Mouse (Mus musculus): Measurements from ENCODE around the gene Pola2.
A peak's percentile ranks its signal among the peaks of the same experiment; 100 is the strongest.

Pola2 gene

DNA sequence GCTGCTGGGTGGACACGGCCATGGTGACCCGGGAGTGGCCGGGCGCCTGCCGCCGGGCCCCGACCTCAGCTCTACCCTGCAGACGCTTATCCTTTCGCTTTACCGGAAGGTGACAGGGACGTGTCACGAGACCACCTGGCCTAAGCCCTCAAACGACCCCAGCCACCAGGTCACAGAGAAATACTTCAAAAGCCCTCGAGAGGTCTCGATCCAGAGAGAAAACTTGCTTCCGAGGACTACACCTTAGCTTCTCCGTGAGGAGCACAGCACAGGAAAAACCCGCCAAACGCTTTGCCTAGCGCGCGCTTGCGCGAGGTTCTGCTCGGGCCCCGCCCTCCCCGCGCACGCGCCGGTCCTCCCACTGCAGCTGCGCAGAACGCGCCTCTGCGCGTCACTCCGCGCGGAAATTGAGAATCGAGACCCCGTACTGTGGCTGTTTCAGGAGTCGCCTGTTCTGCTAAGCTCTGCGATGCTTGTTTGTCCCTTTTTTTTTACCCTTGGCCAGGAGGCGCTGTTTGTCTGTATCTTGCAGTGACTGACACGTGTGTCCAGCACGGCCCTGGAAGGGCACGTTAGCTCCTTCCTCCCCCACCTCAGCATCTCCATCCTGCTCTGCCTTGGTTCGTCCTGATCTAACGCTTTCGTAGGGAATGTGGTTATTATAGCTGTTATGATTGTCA is at the start of gene Pola2:
Gene Pola2 (minus strand): TSS at position 320 of the 680 bp plus-strand sequence.
- peak; percentile 56 for DNase-seq (ENCODE audit: low read depth, low spot score)

DNA sequence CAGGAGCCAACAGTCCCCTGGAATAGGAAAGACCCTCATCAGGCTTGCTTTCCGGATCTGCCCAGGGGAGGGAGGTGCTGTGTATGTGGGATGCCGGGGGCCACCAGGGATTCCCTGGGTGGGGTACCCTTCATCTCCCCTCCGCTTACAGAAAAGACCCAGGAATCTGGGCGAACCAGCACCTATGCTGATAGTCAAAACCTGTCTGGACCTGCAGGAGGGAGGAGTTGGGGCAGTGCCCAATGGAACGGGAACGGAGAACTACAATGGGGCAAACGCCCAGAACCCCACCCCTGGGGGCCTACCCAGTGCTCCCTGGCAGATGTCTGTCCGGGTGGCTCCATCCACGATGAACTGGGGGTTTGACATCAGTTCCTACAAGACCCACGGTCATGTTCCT is 49.7 kb upstream of the Pola2 start:
- DNase-seq (ENCODE audit: low read depth, low spot score) = no peak

DNA sequence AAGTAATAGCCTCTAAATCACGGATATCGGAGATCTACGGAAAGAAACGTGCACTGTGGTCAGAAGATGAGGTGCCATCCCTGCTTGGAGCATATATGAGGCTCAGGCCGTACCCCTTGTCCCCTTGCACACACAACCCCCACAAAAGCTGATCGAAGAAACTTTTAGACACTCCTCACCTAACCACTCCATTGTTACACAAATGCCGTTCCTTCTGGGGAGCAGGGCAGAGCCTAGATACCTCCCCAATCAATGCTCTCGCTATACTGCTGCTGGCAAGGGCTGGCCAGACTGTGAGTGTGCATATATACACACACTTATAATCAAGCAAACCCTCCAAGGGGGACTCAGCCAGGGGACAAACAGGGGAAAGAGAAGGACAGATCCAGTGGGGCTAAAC is 45.1 kb upstream of the Pola2 start:
- DNase-seq (ENCODE audit: low read depth, low spot score) = no peak

DNA sequence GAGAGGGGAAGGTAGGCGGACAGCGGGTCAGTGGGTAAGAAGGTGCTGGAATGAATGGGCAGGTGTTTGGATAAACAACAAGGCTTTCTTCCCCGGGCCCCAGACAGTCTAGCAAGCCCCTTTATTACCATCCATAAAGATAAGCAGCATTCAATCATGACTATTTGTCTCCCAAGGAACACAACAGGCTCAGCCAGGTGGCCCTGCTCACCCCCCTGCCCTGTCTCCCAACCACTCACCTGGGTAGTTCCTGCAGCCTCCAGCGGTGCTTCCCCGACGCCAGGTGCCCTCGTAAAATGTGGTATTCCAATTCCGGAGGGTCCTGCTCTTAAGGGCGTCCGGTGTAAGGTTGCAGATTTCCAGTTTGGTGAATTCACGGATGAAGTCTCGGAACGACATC is 43.0 kb upstream of the Pola2 start:
- DNase-seq (ENCODE audit: low read depth, low spot score) = no peak

DNA sequence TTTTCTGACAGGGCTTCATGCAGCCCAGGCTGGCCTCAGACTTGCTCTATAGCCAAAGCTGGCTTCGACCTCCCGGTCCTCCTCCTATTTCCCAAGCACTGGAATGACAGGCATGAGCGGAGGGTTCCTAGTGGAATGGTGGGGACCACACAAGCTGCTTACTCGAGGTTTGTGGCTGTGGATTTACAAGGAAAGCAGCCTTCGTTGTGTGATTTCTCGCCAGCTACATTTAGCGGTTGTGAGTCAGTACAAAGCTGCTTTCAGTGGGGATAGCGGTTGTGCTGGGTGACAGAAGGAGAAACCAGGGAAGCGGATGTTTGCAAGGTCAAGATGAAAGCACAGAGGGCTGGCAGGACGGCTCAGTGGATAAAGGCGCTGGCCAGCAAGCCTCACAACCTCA is 41.5 kb upstream of the Pola2 start:
- DNase-seq (ENCODE audit: low read depth, low spot score) = no peak

DNA sequence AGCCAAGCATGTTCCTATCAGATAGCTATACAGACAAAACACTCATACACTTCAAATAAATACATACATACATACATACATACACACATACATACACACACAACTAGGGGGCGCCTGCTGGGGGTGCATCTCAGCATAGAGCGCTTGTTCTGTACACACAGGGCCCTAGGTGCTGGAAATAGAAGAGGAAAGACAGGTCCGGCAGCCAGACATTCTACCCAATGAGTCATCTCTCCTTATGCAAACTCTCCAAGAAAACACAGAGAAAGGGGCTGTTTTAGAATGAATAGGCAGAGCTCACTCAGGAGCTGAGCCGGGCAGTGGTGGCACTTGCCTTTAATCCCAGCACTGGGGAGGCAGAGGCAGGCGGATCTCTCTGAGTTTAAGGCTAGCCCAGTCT is 36.0 kb upstream of the Pola2 start:
- no peak for DNase-seq (ENCODE audit: low read depth, low spot score)

DNA sequence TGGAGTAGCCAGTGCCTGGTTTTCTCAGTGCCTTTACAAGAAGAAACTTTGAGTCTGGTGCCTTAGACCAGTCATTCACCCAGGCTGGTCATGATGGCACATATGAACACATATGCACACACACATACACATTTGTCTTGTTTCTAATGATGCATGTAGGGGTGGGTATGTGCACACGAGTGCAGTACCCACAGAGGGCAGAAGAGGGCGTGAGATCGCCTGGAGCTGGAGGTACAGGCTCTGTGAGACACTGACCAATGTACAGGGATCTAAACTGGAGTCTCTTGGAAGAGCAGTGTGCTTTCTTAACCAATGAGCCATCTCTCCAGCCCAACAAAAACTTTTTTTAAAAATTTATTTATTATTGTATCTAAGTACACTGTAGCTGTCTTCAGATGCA is 34.2 kb upstream of the Pola2 start:
- DNase-seq (ENCODE audit: low read depth, low spot score) = no peak

DNA sequence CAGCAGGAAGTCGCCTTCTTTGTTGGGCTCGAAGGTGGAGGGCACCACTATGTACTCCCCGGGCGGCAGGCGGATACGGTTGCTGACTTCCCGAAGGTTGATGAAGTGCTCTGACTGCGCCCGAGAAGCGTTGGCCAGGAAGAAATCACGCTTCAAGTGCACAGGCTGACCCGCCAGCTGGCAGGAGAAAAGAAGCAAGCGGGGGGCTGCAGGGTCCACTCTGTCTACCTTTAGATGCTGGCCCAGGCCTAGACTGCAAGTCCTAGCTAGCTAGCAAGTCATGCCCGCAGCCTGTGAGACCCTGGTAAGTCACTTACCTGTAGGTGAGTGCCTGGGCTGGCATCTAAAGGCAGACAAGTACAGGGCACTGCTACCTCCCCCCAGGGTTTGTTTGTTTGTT is 30.7 kb upstream of the Pola2 start:
- no peak for DNase-seq (ENCODE audit: low read depth, low spot score)

DNA sequence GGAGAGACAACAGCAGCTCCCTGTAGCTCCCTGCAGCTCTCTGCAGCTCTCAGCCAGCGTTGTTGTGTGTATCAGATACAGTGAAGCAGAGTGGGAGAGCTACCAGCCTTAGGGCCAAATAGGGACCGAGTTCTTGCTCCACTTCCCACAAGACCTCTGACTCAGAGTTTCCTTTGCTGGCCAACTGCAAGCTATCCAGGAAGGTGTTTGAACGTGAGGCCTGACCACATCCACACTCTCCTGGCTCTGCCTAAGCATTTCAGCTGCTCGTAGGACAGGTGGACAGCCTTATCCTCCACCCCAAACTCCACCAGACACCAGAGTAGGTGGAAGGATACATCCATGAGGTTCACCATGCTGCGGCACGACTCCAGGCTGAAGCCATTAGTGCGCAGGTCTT is 28.0 kb upstream of the Pola2 start:
- DNase-seq (ENCODE audit: low read depth, low spot score) = no peak

DNA sequence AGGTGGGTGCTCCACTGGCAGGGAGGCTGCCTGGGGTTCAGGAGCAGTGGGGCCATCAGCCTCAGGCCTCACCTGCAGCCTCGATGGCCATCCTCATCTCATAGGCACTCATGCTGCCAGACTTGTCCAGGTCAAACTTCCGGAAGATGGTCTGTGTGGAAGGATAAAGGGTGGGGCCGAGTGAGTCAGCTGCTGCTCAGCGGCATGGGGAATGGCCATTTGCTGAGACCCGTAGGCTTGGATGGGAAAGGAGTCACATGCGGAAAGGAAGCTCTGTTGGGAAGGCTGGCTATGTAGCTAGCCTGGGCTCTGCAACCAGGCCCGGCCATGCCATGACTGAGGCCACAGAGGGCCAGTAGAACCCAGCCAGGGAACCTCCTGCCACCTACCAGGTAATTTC is 27.5 kb upstream of the Pola2 start:
- DNase-seq (ENCODE audit: low read depth, low spot score) = no peak

DNA sequence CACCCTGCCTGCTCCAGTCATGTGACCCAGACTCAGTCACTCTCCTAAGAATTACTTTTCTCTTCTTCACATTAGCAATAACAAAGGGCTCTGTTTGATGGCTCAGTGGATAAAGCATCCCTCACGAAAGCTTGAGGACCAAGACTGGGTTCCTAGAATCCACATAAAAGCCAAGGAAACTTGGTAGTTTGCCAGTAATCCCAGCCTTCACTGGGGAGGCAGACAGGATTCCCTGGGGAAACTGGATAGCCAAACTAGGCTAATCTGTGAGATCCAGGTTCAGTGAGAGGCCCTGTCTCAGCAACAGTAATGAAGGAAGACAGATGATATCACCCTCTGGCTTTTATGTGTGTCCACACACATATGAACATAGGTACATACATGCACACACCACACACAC is 26.9 kb upstream of the Pola2 start:
- DNase-seq (ENCODE audit: low read depth, low spot score) = no peak

DNA sequence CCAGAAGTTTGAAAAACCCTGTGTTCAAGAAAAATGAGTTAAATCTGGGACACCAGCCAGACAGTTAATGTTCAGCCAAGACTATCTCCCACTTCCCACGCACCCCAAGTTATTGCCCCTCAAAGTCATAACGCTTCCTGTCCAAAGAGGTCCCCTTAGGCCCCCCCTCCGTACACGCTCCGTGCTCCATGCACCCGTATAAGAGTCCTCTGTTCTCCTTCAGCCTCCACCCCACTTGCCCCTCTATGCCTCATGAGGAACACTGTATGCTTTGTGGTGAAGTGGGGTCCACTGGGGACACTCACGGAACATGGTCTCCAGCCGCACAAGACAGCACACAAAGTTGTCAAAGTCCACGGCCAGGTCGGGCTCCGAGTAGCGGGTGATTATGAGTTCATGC is 26.0 kb upstream of the Pola2 start:
- DNase-seq (ENCODE audit: low read depth, low spot score) = no peak

DNA sequence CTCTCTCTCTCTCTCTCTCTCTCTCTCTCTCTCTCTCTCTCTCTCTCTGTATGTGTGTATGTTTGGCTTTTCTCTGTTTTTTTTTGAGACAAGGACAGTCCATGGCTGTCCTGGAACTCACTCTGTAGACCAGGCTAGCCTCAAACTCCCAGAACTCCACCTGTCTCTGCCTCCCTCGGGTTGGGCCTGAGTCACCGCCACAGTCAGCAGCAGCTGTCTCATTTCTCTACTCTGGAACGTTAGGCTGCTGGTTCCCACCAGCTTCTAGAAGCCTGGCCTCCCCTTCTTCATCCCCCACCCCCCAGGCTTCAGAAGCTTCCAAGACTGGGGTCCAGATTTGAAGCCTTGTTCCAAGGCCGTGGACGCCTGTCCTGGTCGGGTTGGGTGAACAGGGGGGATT is 25.6 kb upstream of the Pola2 start:
- no peak for DNase-seq (ENCODE audit: low read depth, low spot score)

DNA sequence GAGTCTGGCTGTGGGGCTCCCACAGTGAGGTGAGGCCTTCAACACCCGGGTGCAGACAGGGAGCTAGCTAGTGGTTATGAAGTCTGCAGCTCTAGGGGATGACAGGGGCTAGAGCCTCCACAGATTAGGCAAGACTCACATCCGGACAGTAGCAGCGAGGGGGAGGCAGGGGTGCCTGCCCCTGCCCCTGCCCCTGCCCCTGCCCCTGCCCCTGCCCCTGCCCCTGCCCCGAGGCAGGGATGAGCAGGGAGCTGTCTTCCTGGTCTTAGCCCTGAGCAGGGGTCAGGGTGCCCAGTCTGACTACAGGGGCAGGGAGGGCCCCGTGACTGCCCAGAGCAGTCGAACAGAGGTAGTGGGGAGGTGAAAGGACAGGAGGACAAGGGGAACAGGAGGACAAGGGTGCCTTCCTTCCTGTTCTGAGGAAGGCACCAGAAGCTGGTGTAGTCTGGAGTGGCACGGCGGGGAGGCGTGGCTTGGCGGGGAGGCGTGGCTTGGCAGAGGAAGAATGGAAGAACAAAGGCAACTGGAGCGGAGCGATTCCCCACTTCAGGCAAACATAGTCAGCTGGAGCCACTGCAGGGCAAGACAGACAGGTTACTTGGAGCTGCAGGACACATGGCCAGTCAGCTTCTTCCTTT is 24.9 kb upstream of the Pola2 start:
- DNase-seq (ENCODE audit: low read depth, low spot score) = no peak

DNA sequence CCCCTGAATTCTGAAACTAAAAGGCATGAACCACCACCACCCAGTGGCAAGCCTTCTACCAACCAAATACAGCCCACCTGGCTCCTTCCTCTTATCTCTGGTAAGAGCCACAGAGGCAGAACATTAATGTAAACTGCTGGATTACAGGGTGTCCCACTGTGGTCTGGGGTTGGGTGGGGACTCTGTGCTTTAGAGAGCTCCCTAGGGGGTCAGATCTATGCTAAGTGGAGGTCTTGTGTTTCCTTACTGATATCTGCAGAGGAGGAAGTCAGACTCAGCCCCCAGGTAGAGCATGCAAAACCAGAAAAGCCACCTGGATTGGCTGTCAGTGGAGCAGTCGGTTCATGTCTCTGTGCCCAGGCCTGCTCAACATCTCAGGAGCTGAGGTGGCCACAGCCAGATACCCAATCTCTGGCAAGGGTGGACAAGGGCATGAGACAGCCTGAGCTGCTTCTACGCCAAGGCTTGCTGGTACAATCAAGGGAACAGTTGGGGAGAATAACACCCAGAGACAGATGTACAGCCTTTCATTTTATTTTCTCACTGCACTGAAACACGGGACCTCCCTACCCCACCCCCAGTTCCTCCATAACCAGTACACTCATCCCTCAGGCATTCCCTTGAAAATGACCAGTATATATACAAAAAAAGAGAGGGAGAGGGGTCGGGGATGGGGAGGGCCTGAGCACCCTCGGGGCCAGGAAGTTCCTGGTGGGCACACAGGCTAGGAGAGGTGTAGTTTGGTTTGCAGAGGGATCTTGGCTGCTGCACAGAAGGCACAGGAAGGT is 24.2 kb upstream of the Pola2 start:
- DNase-seq (ENCODE audit: low read depth, low spot score) = no peak

DNA sequence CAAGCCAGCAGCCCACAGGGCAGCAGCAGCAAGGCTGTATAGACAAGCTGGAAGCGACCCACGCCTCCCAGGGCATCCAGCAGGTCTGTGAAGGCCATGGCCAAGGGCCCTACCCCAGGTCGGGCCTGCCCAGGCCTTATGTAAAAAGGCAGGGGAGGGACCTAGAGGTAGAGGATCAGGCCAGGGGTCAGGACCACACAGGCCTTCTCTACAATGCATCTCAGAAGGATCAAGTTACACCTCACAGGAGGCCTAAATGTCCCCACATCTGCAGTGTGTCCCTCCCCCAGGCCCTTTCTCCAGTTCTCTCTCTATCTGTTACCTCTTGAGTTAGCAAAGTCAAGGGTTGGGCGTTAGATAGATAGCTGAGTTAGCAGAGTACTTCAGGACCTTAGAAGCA is 22.0 kb upstream of the Pola2 start, which contains the start of gene Slc22a20:
Gene Slc22a20 (minus strand): TSS at position 101 of the 400 bp plus-strand sequence.
- no peak for DNase-seq (ENCODE audit: low read depth, low spot score)

DNA sequence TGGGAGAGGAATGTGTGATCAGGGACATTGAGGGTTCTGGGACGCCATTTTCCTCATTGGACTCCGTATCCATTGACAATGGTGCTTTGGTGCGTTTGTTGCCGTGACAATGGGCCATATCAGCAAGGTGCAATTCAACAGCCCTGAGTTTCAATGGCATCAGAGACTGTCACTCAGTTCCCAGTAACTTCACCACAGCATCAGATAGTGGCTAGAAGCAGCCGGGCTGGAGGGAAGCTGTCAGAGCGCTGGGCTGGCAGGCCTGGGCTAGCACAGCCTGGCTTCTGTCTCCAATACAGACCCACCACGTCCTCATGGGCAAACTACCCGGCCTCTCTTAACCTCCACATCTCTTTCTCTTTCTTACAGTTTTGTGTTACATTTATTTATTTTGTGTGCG is 16.5 kb upstream of the Pola2 start:
- DNase-seq (ENCODE audit: low read depth, low spot score) = no peak

DNA sequence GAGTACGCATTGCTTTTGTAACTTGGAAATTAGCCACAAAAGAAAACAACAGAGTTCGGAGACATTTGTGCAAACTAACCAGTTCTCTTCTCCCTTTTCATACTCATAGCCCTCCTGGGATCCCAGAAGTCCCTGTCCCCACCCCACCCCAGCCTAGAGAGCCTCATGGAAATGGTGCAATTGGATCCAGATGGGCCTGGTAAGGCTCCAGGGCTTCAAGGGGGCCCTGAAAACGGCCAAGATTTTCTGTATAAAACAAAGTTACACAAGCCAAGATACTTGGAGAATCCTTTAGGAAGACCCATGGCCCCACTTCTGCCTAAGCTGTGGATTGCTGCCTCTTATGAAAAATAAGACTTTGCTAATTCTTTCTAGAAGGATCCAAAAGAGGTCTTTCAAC is 13.7 kb upstream of the Pola2 start:
- no peak for DNase-seq (ENCODE audit: low read depth, low spot score)

DNA sequence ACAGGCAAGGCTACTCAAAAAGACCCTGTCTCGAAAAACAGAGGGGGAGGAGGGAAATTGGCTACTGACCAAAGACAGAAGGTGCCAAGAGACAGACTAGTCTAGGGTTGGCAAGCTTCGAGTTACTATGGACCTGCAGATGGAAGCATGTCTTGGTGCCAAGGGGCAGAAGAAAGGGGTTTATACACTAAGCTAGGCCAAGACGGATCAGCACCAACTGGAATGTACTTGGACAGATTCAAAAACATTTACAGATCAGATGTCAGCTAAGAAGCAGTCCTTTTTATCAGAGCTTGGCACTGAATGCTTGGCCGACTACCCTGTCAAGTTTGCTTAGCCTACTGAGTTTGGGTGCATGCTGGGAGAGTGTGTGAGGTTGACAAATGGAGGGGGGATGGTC is 11.7 kb upstream of the Pola2 start:
- no peak for DNase-seq (ENCODE audit: low read depth, low spot score)

DNA sequence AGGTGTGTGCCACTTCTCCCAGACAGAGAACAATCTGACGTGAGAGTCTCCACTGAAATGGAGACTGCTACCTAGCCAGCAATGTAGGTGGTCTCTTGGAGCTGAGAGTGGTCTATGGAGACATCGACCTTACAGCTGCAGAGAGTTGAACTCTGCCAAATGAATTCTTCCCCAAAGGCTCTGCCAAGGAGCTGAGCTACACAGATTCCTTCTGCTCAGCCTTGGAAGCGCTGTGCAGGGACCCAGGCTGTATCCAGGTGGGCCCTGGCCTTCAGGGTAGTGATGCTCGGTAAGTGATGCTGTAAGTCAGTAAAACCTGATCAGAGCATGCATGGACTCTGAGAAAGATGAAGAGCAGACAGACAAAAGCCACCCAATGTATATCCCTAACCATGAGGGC is 11.1 kb upstream of the Pola2 start:
- no peak for DNase-seq (ENCODE audit: low read depth, low spot score)

DNA sequence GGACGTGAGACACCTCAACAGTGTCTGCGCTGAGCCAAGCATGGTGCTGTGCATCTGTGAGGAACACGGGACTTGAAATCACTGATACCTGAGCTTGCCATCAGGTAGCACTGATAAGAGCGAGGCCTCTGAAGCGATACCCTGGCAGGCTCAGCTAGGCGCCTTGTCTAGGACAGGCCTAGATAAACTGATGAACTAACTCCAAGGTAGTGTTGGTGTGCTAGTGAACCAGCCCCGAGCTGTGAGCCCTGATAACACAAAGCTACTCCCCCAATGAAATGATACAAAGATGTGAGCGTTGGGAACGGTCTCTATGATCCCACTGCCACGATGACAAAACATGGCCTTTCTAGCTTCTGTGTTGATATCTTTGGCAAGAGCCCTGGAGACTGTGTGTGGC is 3.7 kb upstream of the Pola2 start:
- no peak for DNase-seq (ENCODE audit: low read depth, low spot score)

DNA sequence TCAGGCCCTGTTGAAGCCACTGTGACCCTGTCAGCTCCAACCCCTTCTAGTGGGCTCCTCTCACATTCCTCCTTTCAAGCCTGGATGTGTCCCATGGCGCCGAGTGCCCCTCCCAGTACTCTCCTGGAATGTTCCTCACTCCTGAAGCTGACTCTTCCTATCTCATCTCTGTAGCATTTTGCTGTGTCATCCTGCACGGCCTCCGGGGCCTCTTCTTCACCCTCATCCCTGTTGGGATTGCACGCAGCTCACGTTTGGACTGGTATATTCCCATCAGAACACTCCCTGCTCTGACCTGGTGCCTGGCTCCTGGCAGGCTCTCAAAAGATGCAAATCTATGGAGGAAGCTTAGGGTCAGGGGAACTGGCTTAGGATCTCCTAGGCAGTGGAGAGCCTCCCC is 2.8 kb upstream of the Pola2 start:
- DNase-seq (ENCODE audit: low read depth, low spot score) = no peak

DNA sequence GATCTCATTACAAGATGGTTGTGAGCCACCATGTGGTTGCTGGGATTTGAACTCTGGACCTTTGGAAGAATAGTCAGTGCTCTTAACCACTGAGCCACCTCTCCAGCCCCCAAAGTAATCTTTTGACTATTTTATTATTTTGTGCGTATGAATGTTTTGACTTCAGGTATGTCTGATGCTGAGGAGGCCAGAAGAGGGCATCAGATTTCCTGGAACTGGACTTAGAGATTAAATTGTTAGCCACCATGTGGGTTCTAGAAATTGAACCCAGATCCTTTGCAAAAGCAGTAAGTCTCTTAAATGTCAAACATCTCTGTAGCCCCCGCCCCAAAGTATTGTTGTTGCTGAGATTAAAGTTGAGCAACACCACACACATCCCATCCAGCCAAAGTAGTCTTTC is 1.9 kb upstream of the Pola2 start:
- DNase-seq (ENCODE audit: low read depth, low spot score) = no peak
